Mouse (Mus musculus) testis, adult 2 months (tissue): ENCODE data around the gene Cask.

Experiments used
- CTCF ChIP-seq: fragments of 200-500 bp; IDR thresholded peaks from 2 replicates; pipeline ENCODE4 v1.5.1; 2012; ENCODE audit warnings: low read depth, mild to moderate bottlenecking, inconsistent platforms, low read length, moderate library complexity; ENCODE audit not compliant: control insufficient read depth, insufficient read depth, insufficient replicate concordance
- POLR2A ChIP-seq: fragments of 200-500 bp; IDR thresholded peaks from 2 replicates; pipeline ENCODE4 v1.6.1; 2012; ENCODE audit warnings: low read depth, mild to moderate bottlenecking, inconsistent platforms, low read length, moderate library complexity; ENCODE audit not compliant: control insufficient read depth

GRCm38 (mm10) chrX:13848473-13848872, 2.7 kb downstream of the Cask start:
- TF ChIP-seq POLR2A (no peak), CTCF (no peak)
